Mouse (Mus musculus) E14TG2a.4 (cell line): ENCODE measurements at regions not wholly inside any gene's neighbourhood (a gene's known extent, or its start where the extent isn't known, plus 50 kb on each side); places are given as distances from the start of the nearest gene placed in this dataset.

Source experiments
- CTCF ChIP-seq: conservative IDR thresholded peaks from 2 replicates; pipeline ENCODE4 v1.5.1; 2014; ENCODE audit warnings: low read length
- POU5F1 ChIP-seq: IDR thresholded peaks from 2 replicates; pipeline ENCODE4 v1.6.1; 2014; ENCODE audit warnings: low read length, borderline replicate concordance

DNA sequence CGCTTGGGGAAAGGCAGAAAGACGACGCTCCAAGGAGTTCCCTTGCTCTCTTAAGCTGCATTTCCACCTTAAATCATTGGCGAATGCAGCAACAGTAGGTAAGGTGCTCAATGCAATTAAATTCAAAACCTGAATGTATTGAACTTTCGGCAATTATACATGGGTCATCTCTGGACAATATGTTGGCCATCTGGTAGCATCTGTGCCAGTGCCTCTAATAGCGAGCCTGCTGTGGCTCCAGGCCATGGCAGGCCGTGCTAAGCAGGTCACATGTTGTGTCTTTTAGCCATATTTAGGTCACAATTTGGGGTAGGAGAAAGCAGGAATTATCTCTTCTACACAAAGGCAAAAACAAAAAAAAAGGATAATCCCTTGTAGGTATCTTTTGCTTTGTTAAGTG lies 462.8 kb downstream of the Gtdc1 start:
- TF ChIP-seq CTCF, result no peak
- TF ChIP-seq POU5F1, result no peak
